Comparison of ENCODE assay signal across 27 mouse cellular contexts in genomic region chr8:101522758-101523157, GRCm38 (mm10).
DNase-seq lines count a peak whose midpoint lies in the region; ATAC-seq and TF ChIP-seq lines count a peak whose summit lies in the region.
"Had no signal": no experiment of that assay in that cellular context is flagged by ENCODE, and none has a peak within 500 bp of the region (broad histone marks: within the 10 kb centered on the region; RNA-seq: fewer than 3 reads in every experiment).

No protein-coding gene starts in this region.

- DNase-seq in forebrain, embryonic 14.5 days (ENCODE audit: low spot score) = peak; percentile 24
- DNase-seq in forebrain, embryonic 10.5 days (ENCODE audit: extremely low spot score, low spot score) = no peak
- peak; percentile 14 for DNase-seq in midbrain, embryonic 14.5 days
- peak; percentile 53 for DNase-seq in brain, embryonic 14.5 days (ENCODE audit: low read depth)
- DNase-seq in mesoderm, embryonic 11.5 days (ENCODE audit: low read depth, low spot score) = peak; percentile 14
- no peak for DNase-seq in MN1 (ENCODE audit: low spot score)
- DNase-seq in left cerebral cortex, adult 8-10 months (ENCODE audit: low spot score in 2 of 2) = no peak
- DNase-seq: adrenal gland, postnatal 10 days; adrenal gland, postnatal 36 days; B cell, adult 2 months; cerebellum, adult 11 months; cerebellum, adult 2 months; cerebellum, adult 9-11 months; cerebellum, postnatal 25 days; gastrocnemius, postnatal 25 days; heart, adult 18-20 months; heart, postnatal 10 days; heart, postnatal 36 days had no signal

- H3K4me2 ChIP-seq in forebrain, embryonic 14.5 days (ENCODE audit: low read length) = no peak overlapping the region
- no peak overlapping the region for H3K4me2 ChIP-seq in midbrain, embryonic 14.5 days (ENCODE audit: low read length)
- H3K4me2 ChIP-seq in midbrain, embryonic 15.5 days = no peak overlapping the region
- H3K4me2 ChIP-seq: embryonic facial prominence, embryonic 13.5 days; forebrain, embryonic 15.5 days; heart, embryonic 12.5 days; heart, embryonic 15.5 days; hindbrain, embryonic 13.5 days had no signal

- no peak for TF ChIP-seq POLR2A in brain, embryonic 14.5 days (IDR thresholded peaks at IDR 0.05; ENCODE audit: borderline replicate concordance, extremely low read depth, insufficient read depth, insufficient read length, poor library complexity, severe bottlenecking)

- no peaks in the 10 kb centered on the region for H3K4me1 ChIP-seq in forebrain, embryonic 14.5 days (ENCODE audit: control insufficient read depth, insufficient read depth, low read length)
- H3K4me1 ChIP-seq in forebrain, embryonic 10.5 days = 0 out of 2 replicates have a peak, but pooled peaks cover 4% of the 10 kb centered on the region
- H3K4me1 ChIP-seq in midbrain, embryonic 14.5 days (ENCODE audit: control insufficient read depth, insufficient read depth, low read length) = peaks cover 3% of the 10 kb centered on the region; the same call in 1 of the 2 replicates
- no peaks in the 10 kb centered on the region for H3K4me1 ChIP-seq in midbrain, embryonic 15.5 days
- H3K4me1 ChIP-seq: embryonic facial prominence, embryonic 13.5 days; forebrain, embryonic 15.5 days; heart, embryonic 12.5 days; heart, embryonic 15.5 days; hindbrain, embryonic 10.5 days had no signal

- no peaks in the 10 kb centered on the region for H3K9me3 ChIP-seq in forebrain, embryonic 14.5 days (replicated peaks; ENCODE audit: control insufficient read depth, low read length)
- no peaks in the 10 kb centered on the region for H3K9me3 ChIP-seq in forebrain, embryonic 10.5 days
- H3K9me3 ChIP-seq in midbrain, embryonic 14.5 days (ENCODE audit: control insufficient read depth, low read length) = no peaks in the 10 kb centered on the region
- H3K9me3 ChIP-seq in midbrain, embryonic 15.5 days = no peaks in the 10 kb centered on the region
- H3K9me3 ChIP-seq: embryonic facial prominence, embryonic 13.5 days; forebrain, embryonic 15.5 days; heart, embryonic 12.5 days; heart, embryonic 15.5 days; hindbrain, embryonic 10.5 days; hindbrain, embryonic 13.5 days had no signal

- H3K27me3 ChIP-seq in forebrain, embryonic 14.5 days (replicated peaks; ENCODE audit: control insufficient read depth, insufficient read depth, low read length) = no peaks in the 10 kb centered on the region
- H3K27me3 ChIP-seq in forebrain, embryonic 10.5 days (ENCODE audit: poor library complexity, severe bottlenecking) = no peaks in the 10 kb centered on the region
- no peaks in the 10 kb centered on the region for H3K27me3 ChIP-seq in midbrain, embryonic 14.5 days (ENCODE audit: control insufficient read depth, insufficient read depth, low read length)
- H3K27me3 ChIP-seq in midbrain, embryonic 15.5 days (replicated peaks) = no peaks in the 10 kb centered on the region
- H3K27me3 ChIP-seq: embryonic facial prominence, embryonic 13.5 days; forebrain, embryonic 15.5 days; heart, embryonic 12.5 days; heart, embryonic 15.5 days; hindbrain, embryonic 13.5 days had no signal

- no peak overlapping the region for H3K4me3 ChIP-seq in forebrain, embryonic 14.5 days (ENCODE audit: low read depth, low read length)
- H3K4me3 ChIP-seq in forebrain, embryonic 10.5 days = no peak overlapping the region
- no peak overlapping the region for H3K4me3 ChIP-seq in midbrain, embryonic 14.5 days (replicated peaks; ENCODE audit: low read depth, low read length)
- no peak overlapping the region for H3K4me3 ChIP-seq in midbrain, embryonic 15.5 days
- H3K4me3 ChIP-seq: embryonic facial prominence, embryonic 13.5 days; forebrain, embryonic 15.5 days; heart, embryonic 12.5 days; heart, embryonic 15.5 days; hindbrain, embryonic 10.5 days; hindbrain, embryonic 13.5 days had no signal

- no peak for TF ChIP-seq CTCF in brain, embryonic 14.5 days (IDR thresholded peaks at IDR 0.05; ENCODE audit: borderline replicate concordance, extremely low read depth, insufficient read depth, insufficient read length)

- WGBS in forebrain, embryonic 14.5 days = 39% methylated on average over 1 of the region's 1 CpGs
- 90% methylated on average over 1 of the region's 1 CpGs for WGBS in forebrain, embryonic 10.5 days
- WGBS in midbrain, embryonic 14.5 days = 45% methylated on average over 1 of the region's 1 CpGs
- 36% methylated on average over 1 of the region's 1 CpGs for WGBS in midbrain, embryonic 15.5 days

- H3K9ac ChIP-seq in forebrain, embryonic 14.5 days (ENCODE audit: low read length) = no peak overlapping the region
- H3K9ac ChIP-seq in midbrain, embryonic 14.5 days (replicated peaks; ENCODE audit: low read length) = no peak overlapping the region
- no peak overlapping the region for H3K9ac ChIP-seq in midbrain, embryonic 15.5 days
- H3K9ac ChIP-seq: embryonic facial prominence, embryonic 13.5 days; forebrain, embryonic 15.5 days; heart, embryonic 12.5 days; heart, embryonic 15.5 days; hindbrain, embryonic 13.5 days had no signal

- ATAC-seq in forebrain, embryonic 14.5 days = no peak
- ATAC-seq in midbrain, embryonic 14.5 days (ENCODE audit: low FRiP score, low TSS enrichment) = no peak
- no peak for ATAC-seq in midbrain, embryonic 15.5 days (replicated peaks)
- ATAC-seq: activated CD4-positive, CD25-positive, alpha-beta regulatory T cell, adult 4 months; forebrain, embryonic 15.5 days; hindbrain, embryonic 16.5 days had no signal

- no peaks in the 10 kb centered on the region for H3K36me3 ChIP-seq in forebrain, embryonic 14.5 days (ENCODE audit: control insufficient read depth, insufficient read depth, low read length)
- H3K36me3 ChIP-seq in forebrain, embryonic 10.5 days (replicated peaks) = no peaks in the 10 kb centered on the region
- no peaks in the 10 kb centered on the region for H3K36me3 ChIP-seq in midbrain, embryonic 14.5 days (ENCODE audit: control insufficient read depth, insufficient read depth, low read length)
- no peaks in the 10 kb centered on the region for H3K36me3 ChIP-seq in midbrain, embryonic 15.5 days (replicated peaks)
- H3K36me3 ChIP-seq: embryonic facial prominence, embryonic 13.5 days; forebrain, embryonic 15.5 days; heart, embryonic 12.5 days; heart, embryonic 15.5 days; hindbrain, embryonic 10.5 days; hindbrain, embryonic 13.5 days had no signal

- no peak overlapping the region for H3K27ac ChIP-seq in forebrain, embryonic 14.5 days (ENCODE audit: low read depth, low read length)
- no peak overlapping the region for H3K27ac ChIP-seq in forebrain, embryonic 10.5 days
- H3K27ac ChIP-seq in midbrain, embryonic 14.5 days (replicated peaks; ENCODE audit: low read depth, low read length) = no peak overlapping the region
- H3K27ac ChIP-seq in midbrain, embryonic 15.5 days = no peak overlapping the region
- H3K27ac ChIP-seq: embryonic facial prominence, embryonic 13.5 days; forebrain, embryonic 15.5 days; heart, embryonic 15.5 days; hindbrain, embryonic 10.5 days; hindbrain, embryonic 13.5 days had no signal

Comparison
In these comparisons a context has a peak if more than half of its experiments do, and no peak if none do; other contexts are left out.
1. DNase-seq: peak in forebrain, embryonic 14.5 days (single experiment), midbrain, embryonic 14.5 days (single experiment), brain, embryonic 14.5 days (single experiment) and mesoderm, embryonic 11.5 days (single experiment); none in forebrain, embryonic 10.5 days (single experiment), MN1 (single experiment) and left cerebral cortex, adult 8-10 months (0 of 2).